Mouse (Mus musculus) neural tube, embryonic 14.5 days (tissue): ENCODE measurements around the gene Smc3. TPM values are rescaled to one million over a fixed set of nuclear protein-coding genes. Genes with fewer than 3 reads are reported as not detected.

Experiments used
- ATAC-seq: fragments of 200-750 bp; cut with Nextera tagmentation; 2 replicates; pipeline ENCODE4 v1.8.0; 2017; ENCODE audit warnings: low read depth, mild to moderate bottlenecking, moderate TSS enrichment, moderate library complexity
- H3K27ac ChIP-seq: fragments of 300-500 bp; sonication (generic); 2 replicates; pipeline ENCODE4 v1.5.1; 2014; ENCODE audit warnings: low read depth, mild to moderate bottlenecking, control low read depth, low read length, moderate library complexity, mixed read lengths
- H3K27me3 ChIP-seq: fragments of 300-500 bp; sonication (generic); 2 replicates; pipeline ENCODE4 v1.6.1; 2014; ENCODE audit warnings: low read length; ENCODE audit not compliant: control insufficient read depth, insufficient read depth
- H3K36me3 ChIP-seq: fragments of 300-500 bp; sonication (generic); 2 replicates; pipeline ENCODE4 v1.6.1; 2014; ENCODE audit warnings: low read length, mixed read lengths; ENCODE audit not compliant: control insufficient read depth, insufficient read depth
- H3K4me1 ChIP-seq: fragments of 300-500 bp; sonication (generic); 2 replicates; pipeline ENCODE4 v1.6.1; 2014; ENCODE audit warnings: low read length; ENCODE audit not compliant: control insufficient read depth, insufficient read depth
- H3K4me2 ChIP-seq: fragments of 300-500 bp; sonication (generic); 2 replicates; pipeline ENCODE4 v1.6.1; 2014; ENCODE audit warnings: mild to moderate bottlenecking, low read depth, low read length, control low read depth
- H3K4me3 ChIP-seq: fragments of 300-500 bp; sonication (generic); 2 replicates; pipeline ENCODE4 v1.5.1; 2014; ENCODE audit warnings: low read depth, low read length, control low read depth, mixed read lengths
- H3K9ac ChIP-seq: fragments of 300-500 bp; sonication (generic); replicated peaks from 2 replicates; pipeline ENCODE4 v1.6.1; 2014; ENCODE audit warnings: low read depth, mild to moderate bottlenecking, control low read depth, low read length, mixed read lengths
- H3K9me3 ChIP-seq: fragments of 300-500 bp; sonication (generic); 2 replicates; pipeline ENCODE4 v1.6.1; 2016; ENCODE audit warnings: low read length; ENCODE audit not compliant: control insufficient read depth
- WGBS: fragments of 180-500 bp; shearing (Covaris S2); extraction: QIAGEN DNeasy Blood & Tissue Kit; methylation state at CpG from one replicate; pipeline ENCODE4 v1.1.7; 2014; 5-methylcytosine and 5-hydroxymethylcytosine counted together
- polyA plus RNA-seq: library from polyadenylated mRNA; unstranded; fragments of >200 nt; fragmentation: Nextera tagmentation; extraction: Ambion mirVana; gene quantifications from 2 replicates; pipeline ENCODE4 v1.2.1, GENCODE M21; 2014

The Smc3 gene
- polyA plus RNA-seq, 1 experiment from 2014 or later = 57.0 TPM

DNA sequence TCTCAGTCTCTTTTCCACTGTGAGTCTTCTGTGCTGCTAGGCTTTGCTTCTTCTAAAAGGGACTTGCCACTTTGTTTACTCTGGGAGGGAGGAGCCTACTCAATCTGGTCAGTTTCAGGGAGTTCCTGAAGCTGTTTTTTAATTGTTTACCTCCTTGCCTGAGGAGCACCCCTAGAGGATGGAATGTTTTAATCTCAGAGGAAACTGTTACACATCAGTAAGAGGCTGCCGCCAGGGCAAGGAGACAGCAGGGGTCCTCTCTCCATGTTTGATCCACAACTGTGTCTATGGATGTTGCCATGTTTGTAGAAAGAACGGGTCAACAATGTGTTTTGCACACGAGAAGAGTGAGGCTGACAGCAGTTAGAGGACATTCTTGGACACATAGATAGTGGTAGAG lies 39.8 kb upstream of the Smc3 start:
- Histone ChIP-seq H3K4me1 (0 out of 2 replicates have a peak, but pooled peaks cover 2% of the 10 kb centered on the region), H3K9ac (no peak overlapping the region), H3K27me3 (no peaks in the 10 kb centered on the region), H3K36me3 (no peaks in the 10 kb centered on the region), H3K9me3 (no peaks in the 10 kb centered on the region), H3K27ac (no peak overlapping the region), H3K4me3 (no peak overlapping the region), H3K4me2 (no peak overlapping the region)
- 86% methylated on average over 3 of the region's 3 CpGs for WGBS
- no peak for ATAC-seq

- no peaks in the 10 kb centered on the region for H3K9me3 ChIP-seq
- no peak overlapping the region for H3K9ac ChIP-seq
- WGBS = 65% methylated on average over 4 of the region's 4 CpGs
- no peaks in the 10 kb centered on the region for H3K36me3 ChIP-seq
- no peak for ATAC-seq
- H3K27me3 ChIP-seq = no peaks in the 10 kb centered on the region
- H3K4me3 ChIP-seq = no peak overlapping the region
- no peak overlapping the region for H3K27ac ChIP-seq
- no peak overlapping the region for H3K4me2 ChIP-seq
- H3K4me1 ChIP-seq = no peaks in the 10 kb centered on the region
These were observed 36.0 kb upstream of the Smc3 start for GRCm38 (mm10) chr19:53564174-53564573.

DNA sequence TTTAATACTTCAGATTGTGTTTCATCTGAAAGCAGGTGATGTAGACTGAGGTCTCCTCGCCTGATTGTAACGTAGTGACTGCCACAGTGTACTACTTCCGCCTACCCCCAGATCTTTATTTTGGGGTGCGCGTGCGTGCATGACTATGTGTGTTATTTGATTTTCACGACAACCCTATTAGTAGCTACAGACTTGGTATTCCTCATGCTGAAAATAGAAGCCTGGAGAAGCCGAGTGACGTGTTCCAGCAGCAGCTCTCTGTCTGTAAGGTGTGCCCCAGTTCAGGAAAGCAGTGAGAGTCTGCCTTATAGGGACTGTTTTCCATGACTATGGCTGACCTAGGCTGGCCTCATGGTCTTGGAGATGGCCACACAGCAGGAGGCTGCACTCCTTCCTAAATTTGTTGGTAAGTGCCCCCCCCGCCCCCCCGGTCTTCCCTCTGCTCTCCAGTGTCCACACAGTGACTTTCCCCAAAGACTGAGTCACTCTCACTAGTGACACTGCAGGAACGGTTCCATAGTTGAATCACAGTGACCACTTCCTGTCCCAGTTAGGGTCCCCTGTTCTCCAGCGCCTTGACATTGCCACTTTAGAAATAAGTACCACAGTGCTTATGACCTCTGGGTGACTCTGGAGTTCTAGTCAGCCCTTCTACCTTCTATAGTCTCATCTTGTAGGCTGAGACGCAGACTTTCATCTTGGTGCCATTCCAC lies 34.5 kb upstream of the Smc3 start:
- Histone ChIP-seq H3K27me3 (no peaks in the 10 kb centered on the region), H3K4me1 (no peaks in the 10 kb centered on the region), H3K36me3 (no peaks in the 10 kb centered on the region), H3K27ac (no peak overlapping the region), H3K9me3 (no peaks in the 10 kb centered on the region), H3K4me2 (no peak overlapping the region), H3K4me3 (no peak overlapping the region), H3K9ac (no peak overlapping the region)
- ATAC-seq = no peak
- 95% methylated on average over 14 of the region's 14 CpGs for WGBS

DNA sequence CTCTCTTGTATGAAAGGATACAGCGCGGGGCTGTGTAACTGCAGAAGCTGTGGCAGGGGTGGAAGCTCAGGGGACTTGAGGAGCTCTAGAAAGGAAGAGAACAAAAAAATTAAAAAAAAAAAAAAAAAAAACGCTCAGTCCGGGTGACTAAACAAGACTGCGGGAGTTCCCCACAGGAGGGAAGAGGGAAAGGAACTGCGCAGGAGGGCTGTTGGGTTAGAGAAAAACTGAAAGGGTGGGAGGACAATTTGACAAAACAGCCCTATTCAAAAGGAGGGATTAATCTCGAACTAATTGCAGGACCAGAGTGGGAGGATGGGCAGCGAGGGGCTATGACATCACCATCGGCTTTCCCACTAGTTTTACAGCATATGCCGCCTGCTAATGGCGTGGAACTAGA lies 32.3 kb upstream of the Smc3 start:
- no peaks in the 10 kb centered on the region for H3K9me3 ChIP-seq
- H3K9ac ChIP-seq = no peak overlapping the region
- H3K27me3 ChIP-seq = no peaks in the 10 kb centered on the region
- peak overlapping the region; percentile 26; the same call in 1 of the 2 replicates for H3K4me2 ChIP-seq
- ATAC-seq = no peak
- H3K4me1 ChIP-seq = no peaks in the 10 kb centered on the region
- no peaks in the 10 kb centered on the region for H3K36me3 ChIP-seq
- H3K27ac ChIP-seq = no peak overlapping the region
- H3K4me3 ChIP-seq = no peak overlapping the region
- WGBS = 15% methylated on average over 11 of the region's 11 CpGs

- Histone ChIP-seq H3K4me2 (no peak overlapping the region), H3K4me1 (no peaks in the 10 kb centered on the region), H3K27me3 (no peaks in the 10 kb centered on the region), H3K9me3 (no peaks in the 10 kb centered on the region), H3K36me3 (no peaks in the 10 kb centered on the region), H3K4me3 (no peak overlapping the region), H3K9ac (no peak overlapping the region), H3K27ac (no peak overlapping the region)
- ATAC-seq = no peak
- WGBS = 81% methylated on average over 3 of the region's 3 CpGs
These were observed 31.6 kb upstream of the Smc3 start for GRCm38 (mm10) chr19:53568553-53568952.

DNA sequence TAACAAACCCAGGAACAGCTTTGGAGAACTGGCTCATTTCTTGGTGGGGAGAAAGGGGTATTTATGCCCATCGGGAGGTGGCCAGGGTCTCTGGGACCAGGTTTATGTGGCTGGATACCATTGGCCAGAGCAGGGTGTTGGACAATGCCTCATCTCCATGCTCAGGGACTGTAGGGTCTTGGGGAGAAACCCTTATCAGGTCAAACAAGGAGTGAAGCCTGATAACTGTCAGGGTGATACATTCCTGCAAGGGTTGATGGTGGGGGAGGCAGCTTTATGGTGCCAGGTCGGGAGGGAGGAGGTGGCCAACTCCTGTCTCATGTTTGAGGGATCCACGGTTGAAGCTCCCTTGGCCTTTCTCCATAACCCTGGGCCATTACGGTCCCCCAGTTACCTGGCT lies 29.1 kb upstream of the Smc3 start:
- no peak overlapping the region for H3K4me2 ChIP-seq
- no peaks in the 10 kb centered on the region for H3K36me3 ChIP-seq
- H3K27me3 ChIP-seq = no peaks in the 10 kb centered on the region
- WGBS = 84% methylated on average over 4 of the region's 4 CpGs
- H3K4me3 ChIP-seq = no peak overlapping the region
- H3K9me3 ChIP-seq = no peaks in the 10 kb centered on the region
- no peak overlapping the region for H3K27ac ChIP-seq
- ATAC-seq = no peak
- no peak overlapping the region for H3K9ac ChIP-seq
- no peaks in the 10 kb centered on the region for H3K4me1 ChIP-seq

- WGBS = 81% methylated on average over 18 of the region's 18 CpGs
- H3K27me3 ChIP-seq = no peaks in the 10 kb centered on the region
- no peak overlapping the region for H3K9ac ChIP-seq
- H3K27ac ChIP-seq = no peak overlapping the region
- no peaks in the 10 kb centered on the region for H3K36me3 ChIP-seq
- H3K4me3 ChIP-seq = no peak overlapping the region
- no peaks in the 10 kb centered on the region for H3K4me1 ChIP-seq
- ATAC-seq = no peak
- H3K9me3 ChIP-seq = no peaks in the 10 kb centered on the region
- no peak overlapping the region for H3K4me2 ChIP-seq
These were observed 28.4 kb upstream of the Smc3 start for GRCm38 (mm10) chr19:53571501-53572428.

- H3K4me3 ChIP-seq = no peak overlapping the region
- H3K4me2 ChIP-seq = no peak overlapping the region
- no peaks in the 10 kb centered on the region for H3K27me3 ChIP-seq
- no peak for ATAC-seq
- no peak overlapping the region for H3K27ac ChIP-seq
- no peaks in the 10 kb centered on the region for H3K4me1 ChIP-seq
- WGBS = 90% methylated on average over 12 of the region's 12 CpGs
- no peak overlapping the region for H3K9ac ChIP-seq
- H3K9me3 ChIP-seq = no peaks in the 10 kb centered on the region
- no peaks in the 10 kb centered on the region for H3K36me3 ChIP-seq
These were observed 27.6 kb upstream of the Smc3 start for GRCm38 (mm10) chr19:53572607-53573006.

DNA sequence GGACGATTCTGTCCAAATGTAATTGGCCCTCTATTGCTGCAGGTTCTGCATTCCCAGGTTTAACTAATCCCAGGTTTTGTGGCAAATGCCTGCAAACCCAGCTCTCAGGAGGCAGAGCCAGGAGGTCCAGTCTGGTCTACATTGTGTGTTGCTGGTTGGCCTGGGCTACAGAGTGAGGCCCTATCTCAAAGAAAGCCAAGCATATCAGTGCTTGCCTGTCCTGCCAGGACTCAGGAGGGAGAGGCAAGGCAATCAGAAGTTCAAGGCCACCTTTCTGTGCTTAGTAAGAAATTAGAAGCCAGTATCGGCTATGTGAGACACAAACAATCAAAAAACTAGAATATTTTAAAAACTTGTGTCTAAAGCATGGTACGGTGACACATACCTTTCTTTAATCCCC lies 27.0 kb upstream of the Smc3 start:
- 95% methylated on average over 3 of the region's 3 CpGs for WGBS

More for the DNA sequence above, 27.0 kb upstream of the Smc3 start:
- ATAC-seq = no peak
- Histone ChIP-seq H3K27ac (no peak overlapping the region), H3K4me3 (no peak overlapping the region), H3K4me2 (no peak overlapping the region), H3K9ac (no peak overlapping the region), H3K27me3 (no peaks in the 10 kb centered on the region), H3K4me1 (no peaks in the 10 kb centered on the region), H3K9me3 (no peaks in the 10 kb centered on the region), H3K36me3 (no peaks in the 10 kb centered on the region)
